Mouse (Mus musculus): ENCODE results near the gene Plekhm1.

DNA sequence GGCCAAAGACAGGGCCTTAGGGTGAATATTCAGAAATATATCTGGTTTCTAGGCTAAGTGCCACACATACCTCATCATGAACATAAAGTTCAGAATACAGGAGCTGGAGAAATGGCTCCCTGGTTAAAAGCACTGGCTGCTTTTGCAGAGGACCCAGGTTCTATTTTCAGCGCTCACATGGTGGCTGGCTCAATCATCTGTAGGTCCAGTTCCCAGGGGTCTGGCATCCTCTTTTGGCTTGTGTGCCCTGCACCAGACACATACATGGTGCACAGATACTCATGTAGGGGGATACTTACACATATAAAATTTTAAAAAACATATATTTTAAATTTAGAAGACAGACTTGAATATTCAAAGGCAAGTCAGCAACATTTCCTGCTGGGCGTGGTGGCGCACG, 16.3 kb downstream of the Plekhm1 start:
- TF ChIP-seq ZC3H11A (IDR thresholded peaks at IDR 0.05; ENCODE audit: low read depth, low read length) (no peak), CTCF (IDR thresholded peaks at IDR 0.05 in 2 of 3, conservative IDR thresholded peaks at IDR 0.05 in 1 of 3; ENCODE audit: control insufficient read depth in 1 of 3, insufficient read depth in 1 of 3, low read depth in 2 of 3, low read length in 3 of 3, poor library complexity in 1 of 3, severe bottlenecking in 1 of 3) (no peak), NELFE (IDR thresholded peaks at IDR 0.05; ENCODE audit: low read depth, low read length) (no peak), POLR2A (IDR thresholded peaks at IDR 0.05; ENCODE audit: control insufficient read depth in 1 of 2, insufficient read depth in 1 of 2, low read depth in 1 of 2, low read length in 2 of 2, poor library complexity in 1 of 2) (no peak), GABPA (IDR thresholded peaks at IDR 0.05; ENCODE audit: low read depth, low read length) (no peak), TAL1 (IDR thresholded peaks at IDR 0.05; ENCODE audit: low read length) (no peak)

Data from MEL (cell line).